21 mouse cellular contexts compared by ENCODE assay signal in the genomic region with DNA sequence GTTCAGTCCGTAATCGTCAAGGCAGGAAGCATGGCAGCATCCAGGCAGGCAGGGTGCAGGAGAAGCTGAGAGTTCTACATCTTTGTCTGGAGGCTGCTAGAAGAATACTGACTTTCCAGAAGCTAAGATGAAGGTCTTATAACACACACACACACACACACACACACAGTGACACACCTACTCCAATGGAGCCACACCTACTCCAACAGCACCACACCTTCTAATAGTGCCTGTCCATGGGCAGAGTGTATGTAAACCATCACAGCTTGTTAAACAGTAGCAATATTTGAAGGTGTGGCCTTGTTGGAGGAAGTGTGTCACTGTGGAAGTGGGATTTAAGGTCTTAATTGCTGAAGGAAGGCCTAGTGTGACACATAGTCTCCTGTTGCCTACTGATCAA.
"Had no signal": no experiment of that assay in that cellular context is flagged by ENCODE, and none has a peak within 500 bp of the region (broad histone marks: within the 10 kb centered on the region; RNA-seq: fewer than 3 reads in every experiment).

No protein-coding gene starts in this region.

- H3K4me3 ChIP-seq: heart, embryonic 10.5 days; heart, embryonic 12.5 days; hindbrain, embryonic 10.5 days; hindbrain, embryonic 12.5 days; intestine, embryonic 15.5 days; kidney, embryonic 15.5 days; layer of hippocampus, adult 2 months; left cerebral cortex, adult 2 months; limb, embryonic 10.5 days; limb, embryonic 12.5 days; liver, embryonic 13.5 days; liver, embryonic 15.5 days had no signal

- DNase-seq: gastrocnemius, postnatal 36 days; heart, adult 18-20 months; heart, postnatal 10 days; heart, postnatal 4 days; kidney, adult 2 months; liver; liver, embryonic 13.5 days; liver, postnatal 0 days had no signal

- H3K27ac ChIP-seq: heart, embryonic 10.5 days; hindbrain, embryonic 10.5 days; hindbrain, embryonic 12.5 days; hindbrain, embryonic 14.5 days; intestine, embryonic 15.5 days; kidney, embryonic 15.5 days; kidney, postnatal 0 days; layer of hippocampus, adult 2 months; left cerebral cortex, adult 2 months; limb, embryonic 10.5 days; limb, embryonic 12.5 days; liver, embryonic 13.5 days; liver, embryonic 15.5 days had no signal
